Mouse (Mus musculus): Measurements from ENCODE around the gene Gipc1.

- TF ChIP-seq CTCF (IDR thresholded peaks at IDR 0.05; ENCODE audit: insufficient read depth, low read length) (no peak), POLR2A (IDR thresholded peaks at IDR 0.05; ENCODE audit: borderline replicate concordance, extremely low read depth, low read depth, low read length) (no peak)
These were observed 20.5 kb downstream of the Gipc1 start for GRCm38 (mm10) chr8:83672936-83673335.

Measured in lung, adult 2 months (tissue).